Mouse (Mus musculus) hindbrain, postnatal 0 days (tissue): ENCODE measurements around the gene Tmem88b. TPM values are rescaled to one million over a fixed set of nuclear protein-coding genes. Genes with fewer than 3 reads are reported as not detected.

Experiments used
- ATAC-seq: fragments of 200-750 bp; cut with Nextera tagmentation; 2 replicates; pipeline ENCODE4 v1.8.0; 2017; ENCODE audit warnings: mild to moderate bottlenecking, moderate TSS enrichment, moderate library complexity
- DNase-seq: peaks from one replicate; pipeline ENCODE4 v3.0.0-alpha.2; 2015; ENCODE audit warnings: low spot score
- H3K27ac ChIP-seq: fragments of 300-500 bp; sonication (generic); 2 replicates; pipeline ENCODE4 v1.5.1; 2014; ENCODE audit warnings: mild to moderate bottlenecking
- H3K27me3 ChIP-seq: fragments of 300-500 bp; sonication (generic); 2 replicates; pipeline ENCODE4 v1.6.1; 2014; ENCODE audit warnings: low read length, mixed read lengths; ENCODE audit not compliant: insufficient read depth
- H3K36me3 ChIP-seq: fragments of 300-500 bp; sonication (generic); 2 replicates; pipeline ENCODE4 v1.6.1; 2014; ENCODE audit warnings: low read length, mixed read lengths; ENCODE audit not compliant: insufficient read depth
- H3K4me1 ChIP-seq: fragments of 300-500 bp; sonication (generic); 2 replicates; pipeline ENCODE4 v1.6.1; 2014; ENCODE audit warnings: antibody characterized with exemption, low read length, mixed read lengths; ENCODE audit not compliant: insufficient read depth
- H3K4me2 ChIP-seq: fragments of 300-500 bp; sonication (generic); 2 replicates; pipeline ENCODE4 v1.6.1; 2014; ENCODE audit warnings: low read depth, mild to moderate bottlenecking, low read length, moderate library complexity, mixed read lengths
- H3K4me3 ChIP-seq: fragments of 300-500 bp; sonication (generic); 2 replicates; pipeline ENCODE4 v1.5.1; 2014; ENCODE audit warnings: low read length
- H3K9ac ChIP-seq: fragments of 300-500 bp; sonication (generic); replicated peaks from 2 replicates; pipeline ENCODE4 v1.6.1; 2014; ENCODE audit warnings: mild to moderate bottlenecking, low read length, moderate library complexity, mixed read lengths
- H3K9me3 ChIP-seq: fragments of 300-500 bp; sonication (generic); 2 replicates; pipeline ENCODE4 v1.6.1; 2016; ENCODE audit warnings: low read length, mixed read lengths
- CTCF ChIP-seq: IDR thresholded peaks from 2 replicates; pipeline ENCODE4 v1.5.1; 2016; ENCODE audit warnings: antibody characterized with exemption, control low read depth, low read depth
- WGBS: fragments of 180-500 bp; shearing (Covaris S2); extraction: QIAGEN DNeasy Blood & Tissue Kit; methylation state at CpG from one replicate; pipeline ENCODE4 v1.1.7; 2014; 5-methylcytosine and 5-hydroxymethylcytosine counted together
- polyA plus RNA-seq: library from polyadenylated mRNA; unstranded; fragments of >200 nt; fragmentation: Nextera tagmentation; extraction: Ambion mirVana; gene quantifications from 2 replicates; pipeline ENCODE4 v1.2.1, GENCODE M21; 2015
- total RNA-seq: library from RNA; depleted of rRNA; stranded (reverse); fragments of >200 nt; gene quantifications from 2 replicates; pipeline ENCODE4 v1.2.3, GENCODE M21; 2014; rRNA removed

Tmem88b gene
- 0.86 and 2.3 TPM in 2 replicates for total RNA-seq
- polyA plus RNA-seq: 1.0 and 1.2 TPM in 2 replicates

GRCm38 (mm10) chr4:155785819-155786218, at the start of gene Tmem88b:
Tmem88b (minus strand) TSS chr4:155785874.
- Histone ChIP-seq H3K36me3 (no peaks in the 10 kb centered on the region), H3K27me3 (no peaks in the 10 kb centered on the region), H3K4me2 (peak within 1 kb of the TSS; percentile 61), H3K9ac (peak within 1 kb of the TSS; percentile 67), H3K4me3 (peak within 1 kb of the TSS; percentile 50), H3K4me1 (no peaks in the 10 kb centered on the region; the same call in 1 of the 2 replicates), H3K27ac (peak within 1 kb of the TSS; percentile 83), H3K9me3 (no peaks in the 10 kb centered on the region)
- no peak for DNase-seq
- 51% methylated on average over 5 of the region's 5 CpGs for WGBS
- ATAC-seq: no peak
- TF ChIP-seq CTCF: peak; percentile 49

DNA sequence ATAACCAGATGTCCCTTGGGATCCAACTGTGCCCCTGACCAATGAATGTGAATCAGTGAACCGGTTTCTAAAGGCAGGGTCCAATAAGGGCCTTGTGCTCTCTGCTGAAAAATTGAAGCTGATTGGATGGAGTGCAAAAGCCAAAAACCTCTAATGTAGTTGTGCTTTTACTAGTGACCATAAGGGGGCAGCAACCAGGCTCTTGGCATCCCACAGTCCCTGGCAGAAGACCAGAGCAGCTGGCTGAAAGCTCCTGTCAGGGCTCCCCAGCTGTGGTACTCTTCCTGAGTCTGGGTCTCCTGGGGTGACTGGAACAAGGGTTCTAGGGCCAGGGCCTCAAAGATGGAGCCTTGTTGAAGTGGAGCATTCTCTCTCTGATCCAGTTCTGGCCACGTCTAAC, 48.2 kb upstream of the Tmem88b start:
- no peak overlapping the region for H3K9ac ChIP-seq
- H3K4me3 ChIP-seq: no peak overlapping the region
- peak; percentile 78 for TF ChIP-seq CTCF
- H3K27me3 ChIP-seq: no peaks in the 10 kb centered on the region
- DNase-seq (peak; percentile 87), ATAC-seq (peak; percentile 11; the same call in 1 of the 2 replicates)
- no peak overlapping the region for H3K4me2 ChIP-seq
- peak overlapping the region; percentile 17; the same call in 1 of the 2 replicates for H3K27ac ChIP-seq
- H3K4me1 ChIP-seq: peaks cover 7% of the 10 kb centered on the region
- 22% methylated on average over 2 of the region's 2 CpGs for WGBS
- H3K36me3 ChIP-seq: 0 out of 2 replicates have a peak, but pooled peaks cover 4% of the 10 kb centered on the region
- no peaks in the 10 kb centered on the region for H3K9me3 ChIP-seq

GRCm38 (mm10) chr4:155833234-155833633, 47.6 kb upstream of the Tmem88b start:
- Histone ChIP-seq H3K36me3 (0 out of 2 replicates have a peak, but pooled peaks cover 4% of the 10 kb centered on the region), H3K9me3 (no peaks in the 10 kb centered on the region), H3K4me2 (0 out of 2 replicates have a peak overlapping the region, but pooled peaks have one; percentile 93), H3K9ac (no peak overlapping the region), H3K4me3 (no peak overlapping the region), H3K27me3 (no peaks in the 10 kb centered on the region), H3K27ac (no peak overlapping the region), H3K4me1 (peaks cover 7% of the 10 kb centered on the region)
- no peak for TF ChIP-seq CTCF
- WGBS: 95% methylated on average over 4 of the region's 4 CpGs
- ATAC-seq (no peak), DNase-seq (no peak)

DNA sequence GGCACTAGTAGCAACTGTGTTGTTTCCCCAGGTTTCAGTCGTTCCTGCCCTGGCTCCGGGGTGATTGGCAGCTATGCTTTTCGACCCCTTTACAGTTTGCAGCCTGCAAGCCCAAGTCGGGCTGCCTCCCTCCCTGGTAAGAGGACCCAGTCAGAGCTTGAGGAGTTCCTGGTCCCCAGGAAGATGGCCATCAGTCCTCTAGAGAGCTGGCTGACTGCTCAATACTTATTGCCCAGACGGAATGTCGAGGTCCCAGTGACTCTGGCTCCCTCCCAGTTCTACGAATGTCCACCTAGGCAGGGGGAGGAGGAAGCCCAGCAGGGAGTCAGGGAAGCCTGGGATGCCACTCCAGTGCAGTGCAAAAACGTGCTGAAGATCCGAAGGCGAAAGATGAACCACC, 46.6 kb upstream of the Tmem88b start:
- DNase-seq: no peak
- no peak for ATAC-seq
- Histone ChIP-seq H3K4me1 (peaks cover 7% of the 10 kb centered on the region), H3K27ac (peak overlapping the region; percentile 75; the same call in 1 of the 2 replicates), H3K4me2 (peak overlapping the region; percentile 93), H3K9ac (peak overlapping the region; percentile 79), H3K4me3 (peak overlapping the region; percentile 67), H3K36me3 (peaks cover 8% of the 10 kb centered on the region; the same call in 1 of the 2 replicates), H3K9me3 (no peaks in the 10 kb centered on the region), H3K27me3 (no peaks in the 10 kb centered on the region)
- no peak for TF ChIP-seq CTCF
- 54% methylated on average over 10 of the region's 10 CpGs for WGBS

GRCm38 (mm10) chr4:155831831-155832230, 46.2 kb upstream of the Tmem88b start:
- H3K4me3 ChIP-seq: peak overlapping the region; percentile 67
- no peak for TF ChIP-seq CTCF
- peak overlapping the region; percentile 75 for H3K27ac ChIP-seq
- H3K4me1 ChIP-seq: peaks cover 7% of the 10 kb centered on the region
- H3K9ac ChIP-seq: peak overlapping the region; percentile 79
- no peaks in the 10 kb centered on the region for H3K9me3 ChIP-seq
- peak overlapping the region; percentile 93 for H3K4me2 ChIP-seq
- DNase-seq (no peak), ATAC-seq (no peak; the same call in 1 of the 2 replicates)
- WGBS: under 1% methylated on average over 25 of the region's 25 CpGs
- H3K27me3 ChIP-seq: no peaks in the 10 kb centered on the region
- H3K36me3 ChIP-seq: peaks cover 8% of the 10 kb centered on the region; the same call in 1 of the 2 replicates

GRCm38 (mm10) chr4:155831205-155831766, 45.6 kb upstream of the Tmem88b start, which contains the start of gene Aurkaip1:
Aurkaip1 (plus strand) TSS chr4:155831272.
- peaks cover 7% of the 10 kb centered on the region for H3K4me1 ChIP-seq
- peak within 1 kb of the TSS; percentile 79 for H3K9ac ChIP-seq
- DNase-seq (peak; percentile 98), ATAC-seq (peak; percentile 97)
- H3K27ac ChIP-seq: peak within 1 kb of the TSS; percentile 75
- H3K4me3 ChIP-seq: peak within 1 kb of the TSS; percentile 67
- no peaks in the 10 kb centered on the region for H3K27me3 ChIP-seq
- H3K4me2 ChIP-seq: peak within 1 kb of the TSS; percentile 93
- no peaks in the 10 kb centered on the region for H3K9me3 ChIP-seq
- peaks cover 11% of the 10 kb centered on the region; the same call in 1 of the 2 replicates for H3K36me3 ChIP-seq
- under 1% methylated on average over 49 of the region's 49 CpGs for WGBS
- peak; percentile 93 for TF ChIP-seq CTCF

DNA sequence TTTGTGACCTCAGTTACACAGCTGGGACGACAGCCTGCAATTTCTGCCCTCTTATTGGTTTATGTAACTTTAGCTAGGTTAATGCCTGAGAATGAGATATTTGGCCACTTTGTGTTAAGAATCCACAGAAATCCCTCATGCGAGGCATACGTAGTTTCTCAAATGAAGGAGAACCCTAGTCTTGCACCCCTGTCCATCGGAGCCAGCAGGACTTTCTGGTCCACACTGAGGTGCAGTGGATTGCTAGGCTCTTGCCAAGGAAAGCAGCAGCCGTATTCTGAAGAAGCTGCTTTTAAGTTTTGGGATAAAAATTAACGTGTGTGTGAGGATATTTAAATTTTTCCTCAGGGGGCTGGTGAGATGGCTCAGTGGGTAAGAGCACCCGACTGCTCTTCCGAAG, 44.9 kb upstream of the Tmem88b start:
- Histone ChIP-seq H3K4me1 (peaks cover 7% of the 10 kb centered on the region), H3K4me3 (peak overlapping the region; percentile 67), H3K27me3 (no peaks in the 10 kb centered on the region), H3K27ac (no peak overlapping the region), H3K4me2 (peak overlapping the region; percentile 93; the same call in 1 of the 2 replicates), H3K36me3 (peaks cover 11% of the 10 kb centered on the region; the same call in 1 of the 2 replicates), H3K9ac (no peak overlapping the region), H3K9me3 (no peaks in the 10 kb centered on the region)
- no peak for DNase-seq
- ATAC-seq: no peak
- no peak for TF ChIP-seq CTCF
- WGBS: 52% methylated on average over 8 of the region's 8 CpGs
